Mouse (Mus musculus): ENCODE results near the gene Exoc4. TPM values are rescaled to one million over a fixed set of nuclear protein-coding genes. Genes with fewer than 3 reads are reported as not detected.

Exoc4 gene
- total RNA-seq, 1 experiment from 2014 or later = 73.9 TPM

DNA sequence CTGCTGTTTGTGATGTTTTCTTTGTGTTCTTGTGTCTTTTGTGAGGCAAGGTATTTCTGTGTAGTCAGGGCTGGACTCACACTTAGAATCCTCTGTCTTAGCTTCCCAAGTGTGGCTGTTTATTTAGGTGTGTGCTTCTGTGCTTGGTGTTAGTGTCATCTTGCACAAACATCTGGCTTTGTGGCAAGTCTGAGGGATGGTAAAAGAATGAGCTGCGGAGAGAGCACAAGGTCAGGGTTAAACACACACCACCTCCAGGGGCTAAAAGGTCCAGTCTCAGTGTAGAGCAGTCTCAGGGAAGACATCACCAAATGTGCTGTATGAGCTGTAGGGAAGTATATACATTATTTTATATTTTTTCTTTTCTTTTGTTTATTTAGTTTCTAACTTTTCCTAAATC is 57.1 kb downstream of the Exoc4 start:
- no peak for ATAC-seq (replicated peaks; ENCODE audit: low read depth, poor library complexity, severe bottlenecking)

GRCm38 (mm10) chr6:33308646-33309045 is 59.8 kb downstream of the Exoc4 start:
- ATAC-seq (replicated peaks; ENCODE audit: low read depth, poor library complexity, severe bottlenecking) = no peak

DNA sequence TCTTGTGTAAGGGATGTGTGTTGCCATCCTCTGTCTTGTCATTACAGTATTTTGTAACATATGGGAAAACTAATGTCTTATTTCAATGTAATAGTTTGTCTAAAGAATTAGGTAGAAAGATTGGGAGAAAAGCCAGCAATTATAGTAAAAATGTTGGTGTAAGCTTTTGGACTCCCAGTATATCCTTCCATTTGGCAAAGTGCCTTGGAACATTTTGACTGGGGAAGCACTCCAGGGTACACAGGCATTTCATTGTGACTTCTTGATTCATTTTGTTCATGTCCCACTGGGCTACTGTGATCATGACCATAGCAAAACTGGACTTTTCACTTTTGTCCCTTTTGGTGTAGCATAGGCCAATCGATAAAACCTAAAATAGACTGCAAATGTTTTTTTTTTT is 61.6 kb downstream of the Exoc4 start:
- no peak for ATAC-seq (replicated peaks; ENCODE audit: low read depth, poor library complexity, severe bottlenecking)

GRCm38 (mm10) chr6:33322849-33323248 is 74.0 kb downstream of the Exoc4 start:
- no peak for ATAC-seq (replicated peaks; ENCODE audit: low read depth, poor library complexity, severe bottlenecking)

DNA sequence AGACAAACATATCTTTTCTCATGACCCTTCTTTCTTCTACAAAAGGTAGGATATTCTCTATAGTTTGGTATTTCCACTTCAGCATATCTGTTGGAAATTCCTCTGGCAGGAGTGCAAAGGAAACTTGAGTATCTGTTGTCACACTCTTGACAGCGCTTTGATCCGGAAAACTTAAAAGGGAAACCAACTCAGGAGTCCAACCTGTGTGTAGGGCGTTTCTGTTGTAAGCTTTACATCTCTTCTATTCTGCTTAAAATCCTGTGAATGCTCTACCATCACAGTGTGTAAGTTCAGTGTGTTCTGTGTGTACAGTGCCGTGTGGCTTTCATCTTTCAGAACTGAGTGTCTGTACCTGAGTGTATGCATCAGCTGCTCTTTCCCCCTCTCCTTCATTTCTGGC is 74.5 kb downstream of the Exoc4 start:
- no peak for ATAC-seq (replicated peaks; ENCODE audit: low read depth, poor library complexity, severe bottlenecking)

DNA sequence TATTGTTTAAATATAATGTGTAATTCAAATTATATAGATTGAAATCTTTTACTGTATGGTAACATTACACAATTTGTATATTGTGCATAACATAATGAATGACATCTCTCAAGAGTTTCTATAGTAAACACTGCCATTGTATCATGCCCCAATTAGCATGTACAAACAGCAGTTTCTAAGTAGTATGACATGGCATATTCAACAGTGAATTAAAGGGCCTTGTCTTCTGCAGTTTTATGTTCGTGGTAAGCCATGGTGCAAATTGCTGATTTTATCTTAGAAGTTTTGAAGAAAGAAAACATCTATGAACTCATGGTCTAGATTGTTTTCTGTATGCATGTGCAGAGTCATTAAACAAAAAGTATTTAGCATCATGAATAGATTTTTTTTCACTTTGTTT is 79.4 kb downstream of the Exoc4 start:
- ATAC-seq (replicated peaks; ENCODE audit: low read depth, poor library complexity, severe bottlenecking) = no peak

DNA sequence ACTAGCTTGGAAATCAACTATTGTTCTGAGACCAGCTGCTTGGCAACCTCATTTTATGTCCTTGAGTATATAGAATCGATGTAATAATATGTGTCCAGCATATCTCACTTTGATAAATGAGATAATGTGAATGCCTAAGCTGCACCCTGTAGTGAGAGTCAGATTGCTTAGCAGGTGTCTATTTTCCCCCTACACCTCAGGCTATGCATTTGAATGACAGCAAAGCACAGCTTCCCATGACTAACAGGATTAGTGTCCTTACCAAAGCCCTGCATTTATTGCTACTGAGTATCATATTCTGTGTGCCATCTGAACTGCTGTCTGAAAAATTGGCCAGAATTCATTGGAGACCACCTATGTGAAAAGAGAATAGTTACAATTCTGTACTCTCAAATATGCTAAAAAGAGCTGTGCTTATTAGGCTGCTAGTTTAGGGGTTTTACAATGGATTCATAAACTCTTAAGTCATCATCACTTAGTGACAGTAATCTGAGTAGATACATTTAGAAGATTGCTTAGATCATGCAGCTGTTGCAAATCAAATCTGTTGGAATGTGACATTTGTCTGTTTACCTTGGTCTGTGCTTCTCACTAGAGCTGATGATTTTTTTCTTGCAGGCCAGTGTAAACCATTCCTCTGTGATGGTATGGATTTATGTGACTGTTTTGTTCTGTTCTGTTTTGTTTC is 98.3 kb downstream of the Exoc4 start:
- no peak for ATAC-seq (replicated peaks; ENCODE audit: low read depth, poor library complexity, severe bottlenecking)

DNA sequence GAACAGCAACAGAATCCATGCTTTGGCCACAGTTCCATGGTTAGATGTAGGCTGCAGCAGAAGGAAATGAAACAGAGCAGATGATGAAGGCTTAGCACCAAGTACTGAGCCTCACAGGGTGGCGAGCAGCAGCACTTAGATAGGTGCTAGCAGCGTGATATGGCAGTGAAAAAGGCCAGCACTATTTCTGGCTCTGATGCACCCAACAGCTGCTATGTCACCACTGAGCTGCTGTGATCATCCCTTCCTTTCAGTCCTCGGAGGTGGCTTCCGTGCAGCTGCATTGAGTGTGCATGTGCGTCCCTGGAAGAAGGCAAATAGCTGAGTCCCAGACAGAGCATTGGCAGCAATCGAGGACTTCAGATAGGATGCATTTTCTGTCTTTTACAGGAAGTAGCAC is 112.7 kb downstream of the Exoc4 start:
- ATAC-seq (replicated peaks; ENCODE audit: low read depth, poor library complexity, severe bottlenecking) = no peak

DNA sequence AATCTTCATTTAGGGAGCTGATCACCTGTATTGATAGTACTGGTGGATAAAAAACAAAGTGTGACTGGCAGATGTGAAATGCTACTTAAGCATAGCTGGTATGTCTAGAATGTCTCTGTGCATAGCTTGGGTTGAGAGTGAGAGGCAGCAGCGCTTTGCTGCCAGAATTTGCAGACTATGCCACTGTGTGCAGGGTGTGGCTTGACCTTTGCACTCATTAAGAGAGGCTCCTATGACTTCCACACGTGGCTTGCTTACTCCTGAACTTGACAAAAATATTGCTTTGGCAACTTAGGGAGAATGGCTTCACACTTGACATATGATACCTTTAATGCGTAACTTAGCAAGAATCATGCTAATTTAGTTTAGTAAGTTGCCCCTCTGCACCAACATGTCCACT is 131.6 kb downstream of the Exoc4 start:
- ATAC-seq (replicated peaks; ENCODE audit: low read depth, poor library complexity, severe bottlenecking) = no peak

GRCm38 (mm10) chr6:33382176-33382575 is 133.3 kb downstream of the Exoc4 start:
- no peak for ATAC-seq (replicated peaks; ENCODE audit: low read depth, poor library complexity, severe bottlenecking)

GRCm38 (mm10) chr6:33392020-33392419 is 143.1 kb downstream of the Exoc4 start:
- ATAC-seq (replicated peaks; ENCODE audit: low read depth, poor library complexity, severe bottlenecking) = no peak

- ATAC-seq (replicated peaks; ENCODE audit: low read depth, poor library complexity, severe bottlenecking) = no peak
Measured at GRCm38 (mm10) chr6:33399491-33399890, 150.6 kb downstream of the Exoc4 start.

DNA sequence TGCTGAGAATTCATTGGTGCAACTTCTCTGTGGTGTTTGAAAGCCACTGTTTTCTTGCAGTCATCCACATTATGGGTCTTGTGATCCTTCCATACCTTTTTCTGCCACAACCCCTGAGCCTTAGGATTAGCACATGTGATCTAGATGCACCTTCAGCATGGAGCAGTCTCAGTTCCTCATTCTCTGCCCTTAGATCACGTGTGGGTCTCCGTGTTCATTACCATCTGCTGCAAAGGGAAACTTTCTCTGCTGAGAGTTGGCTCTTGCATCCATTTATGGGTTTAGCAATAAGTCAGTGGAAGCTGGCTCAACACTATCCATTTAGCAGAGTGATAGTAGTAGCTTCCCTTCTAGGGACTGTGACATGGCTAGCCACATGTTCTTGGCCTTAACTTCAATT is 152.3 kb downstream of the Exoc4 start:
- ATAC-seq (replicated peaks; ENCODE audit: low read depth, poor library complexity, severe bottlenecking) = peak; percentile 86

- no peak for ATAC-seq (replicated peaks; ENCODE audit: low read depth, poor library complexity, severe bottlenecking)
Measured at GRCm38 (mm10) chr6:33405562-33406275, 156.8 kb downstream of the Exoc4 start.

DNA sequence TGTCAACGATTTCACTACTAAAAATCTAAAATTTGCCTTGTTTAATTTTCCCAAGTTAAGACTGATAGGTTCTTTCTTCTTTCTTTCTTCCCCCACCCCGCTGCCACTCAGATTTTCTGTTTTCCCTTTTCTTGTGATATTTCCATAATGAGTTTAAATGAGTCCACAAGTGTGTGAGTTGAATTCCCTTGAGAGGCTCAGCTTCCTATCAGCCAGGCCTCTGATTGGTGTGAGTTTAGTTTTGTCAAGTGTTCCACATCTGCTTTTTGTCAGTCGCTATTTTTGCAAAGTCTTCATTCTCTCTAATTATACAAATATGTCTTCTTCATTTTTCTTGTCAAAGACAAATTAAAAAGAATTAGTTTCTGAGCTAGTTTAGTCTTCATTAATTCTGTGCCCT is 160.7 kb downstream of the Exoc4 start:
- no peak for ATAC-seq (replicated peaks; ENCODE audit: low read depth, poor library complexity, severe bottlenecking)

- ATAC-seq (replicated peaks; ENCODE audit: low read depth, poor library complexity, severe bottlenecking) = no peak
Measured at GRCm38 (mm10) chr6:33425007-33425406, 176.1 kb downstream of the Exoc4 start.

DNA sequence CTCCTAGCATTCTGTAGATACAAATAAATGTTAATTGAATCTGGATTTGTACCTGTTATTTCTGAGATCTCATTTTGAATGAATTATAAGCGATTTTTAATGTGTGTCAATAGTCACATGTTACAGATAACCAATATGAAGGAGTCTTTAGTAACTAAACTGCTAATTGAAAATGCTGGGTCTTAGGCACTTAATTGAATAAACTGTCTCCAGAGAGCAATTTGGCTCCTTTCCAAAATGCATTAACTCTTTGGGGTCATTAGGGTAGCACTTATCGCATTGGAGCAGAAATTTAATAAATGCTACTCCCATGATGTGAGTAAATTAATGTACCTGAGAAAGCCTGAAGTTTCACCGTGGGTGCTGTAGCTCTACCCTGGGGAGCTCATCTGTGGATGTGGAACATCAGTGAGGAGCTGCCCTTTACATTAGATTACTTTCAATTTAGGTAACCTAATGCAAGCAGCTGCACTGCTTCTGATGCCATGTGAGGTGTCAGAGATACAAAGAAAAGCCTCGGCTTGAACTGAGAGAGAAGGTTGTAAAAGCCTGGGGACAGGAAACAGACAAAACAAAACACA is 182.4 kb downstream of the Exoc4 start:
- ATAC-seq (replicated peaks; ENCODE audit: low read depth, poor library complexity, severe bottlenecking) = no peak

DNA sequence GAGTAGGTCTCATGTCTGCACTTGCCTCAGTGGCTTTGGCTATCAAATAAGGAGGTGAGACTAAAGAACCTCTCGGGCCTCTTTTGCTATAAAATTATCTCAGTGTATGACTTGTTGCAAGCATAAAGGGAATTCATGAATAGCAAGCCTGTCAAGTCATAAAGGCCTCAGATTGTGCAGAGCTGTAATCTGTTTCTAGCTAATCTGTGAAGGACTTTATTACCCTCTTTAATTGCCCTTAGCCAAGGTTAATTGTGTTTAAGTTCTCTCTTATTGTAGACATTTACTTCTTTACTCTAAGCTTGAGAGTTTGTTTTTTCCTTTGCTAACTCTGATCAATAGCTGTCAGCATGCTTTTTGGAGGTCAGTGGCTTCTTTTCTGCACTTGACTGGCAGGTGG is 191.6 kb downstream of the Exoc4 start:
- ATAC-seq (replicated peaks; ENCODE audit: low read depth, poor library complexity, severe bottlenecking) = no peak

GRCm38 (mm10) chr6:33453810-33454209 is 204.9 kb downstream of the Exoc4 start:
- ATAC-seq (replicated peaks; ENCODE audit: low read depth, poor library complexity, severe bottlenecking) = no peak

- ATAC-seq (replicated peaks; ENCODE audit: low read depth, poor library complexity, severe bottlenecking) = no peak
Measured at GRCm38 (mm10) chr6:33454354-33454753, 205.5 kb downstream of the Exoc4 start.

DNA sequence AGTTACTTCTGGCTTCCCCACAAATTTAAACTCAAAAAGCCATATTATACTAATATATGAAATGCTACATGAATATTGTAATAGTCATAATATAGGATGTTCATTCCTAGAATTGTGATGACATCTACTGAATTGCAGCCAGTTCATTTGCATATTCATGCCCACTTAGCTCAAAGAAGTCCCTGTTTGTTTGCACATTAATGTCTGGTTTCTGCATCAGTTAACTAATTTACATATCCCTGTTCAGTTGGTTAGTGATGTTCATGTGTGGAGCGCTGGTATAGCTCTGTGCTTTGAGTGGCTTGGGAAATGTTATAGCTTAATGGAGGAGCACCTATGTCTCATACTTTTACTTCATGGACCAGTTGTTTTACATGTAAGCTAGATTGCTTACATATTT is 206.4 kb downstream of the Exoc4 start:
- ATAC-seq (replicated peaks; ENCODE audit: low read depth, poor library complexity, severe bottlenecking) = no peak

DNA sequence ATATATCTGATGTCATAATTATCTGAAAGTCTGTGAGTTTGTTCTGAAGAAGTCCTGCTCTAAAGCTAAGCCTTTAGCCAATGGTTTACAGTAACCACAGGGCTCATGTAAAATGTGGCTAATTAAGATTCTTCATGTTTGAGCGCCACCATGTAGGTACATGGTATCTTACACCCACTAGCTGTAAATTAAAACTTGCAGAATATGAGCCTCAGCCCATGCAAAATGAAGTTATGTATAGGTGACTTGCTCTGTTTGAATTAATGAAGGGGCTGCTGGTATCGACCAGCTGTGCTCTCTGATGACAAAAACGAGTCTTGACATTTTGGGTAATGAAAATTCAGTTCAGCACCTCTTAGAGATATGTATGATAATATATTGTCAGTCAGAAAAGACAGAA is 216.0 kb downstream of the Exoc4 start:
- ATAC-seq (replicated peaks; ENCODE audit: low read depth, poor library complexity, severe bottlenecking) = no peak
